Mouse (Mus musculus) liver, adult 2 months (tissue): ENCODE data around the gene Gm39566. TPM values are rescaled to one million over a fixed set of nuclear protein-coding genes. Genes with fewer than 3 reads are reported as not detected.

Source experiments
- DNase-seq: peaks from one replicate; pipeline ENCODE4 v3.0.0-alpha.2; 2011; ENCODE audit warnings: low read depth, low spot score; ENCODE audit errors: extremely low read depth
- H3K27ac ChIP-seq: fragments of 200-500 bp; replicated peaks from 2 replicates; pipeline ENCODE4 v1.5.1; 2012; ENCODE audit warnings: low read depth, mild to moderate bottlenecking, control low read depth, inconsistent platforms, low read length; ENCODE audit not compliant: insufficient read depth
- H3K27me3 ChIP-seq: fragments of 200-500 bp; 2 replicates; pipeline ENCODE4 v1.6.1; 2012; ENCODE audit warnings: mild to moderate bottlenecking, moderate library complexity, low read length, inconsistent platforms; ENCODE audit not compliant: control insufficient read depth, insufficient read depth
- H3K36me3 ChIP-seq: fragments of 200-500 bp; 2 replicates; pipeline ENCODE4 v1.6.1; 2012; ENCODE audit warnings: low read length, inconsistent platforms; ENCODE audit not compliant: control insufficient read depth, insufficient read depth
- H3K4me1 ChIP-seq: fragments of 200-500 bp; 2 replicates; pipeline ENCODE4 v1.6.1; 2011; ENCODE audit warnings: low read length; ENCODE audit not compliant: control insufficient read depth, insufficient read depth
- H3K4me3 ChIP-seq: fragments of 200-500 bp; 2 replicates; pipeline ENCODE4 v1.5.1; 2011; ENCODE audit warnings: low read depth, mild to moderate bottlenecking, control low read depth, low read length, moderate library complexity; ENCODE audit not compliant: insufficient read depth
- H3K79me2 ChIP-seq: fragments of 200-500 bp; 2 replicates; pipeline ENCODE4 v1.6.1; 2012; ENCODE audit warnings: inconsistent platforms, mild to moderate bottlenecking, low read length, moderate library complexity; ENCODE audit not compliant: control insufficient read depth, insufficient read depth
- H3K9ac ChIP-seq: fragments of 200-500 bp; 2 replicates; pipeline ENCODE4 v1.6.1; 2012; ENCODE audit warnings: low read depth, mild to moderate bottlenecking, control low read depth, inconsistent platforms, low read length
- CTCF ChIP-seq: fragments of 200-500 bp; IDR thresholded peaks from 2 replicates; pipeline ENCODE4 v1.5.1; 2011; ENCODE audit warnings: low read depth, low read length, control low read depth
- POLR2A ChIP-seq: fragments of 200-500 bp; IDR thresholded peaks from 2 replicates; pipeline ENCODE4 v1.6.1; 2011; ENCODE audit warnings: low read length, control low read depth; ENCODE audit not compliant: insufficient read depth; ENCODE audit errors: extremely low read depth
- WGBS: fragments of 180-500 bp; shearing (Covaris S2); methylation state at CpG from one replicate; pipeline ENCODE4 v1.1.7; 2018; 5-methylcytosine and 5-hydroxymethylcytosine counted together
- polyA plus RNA-seq: library from polyadenylated mRNA; depleted of rRNA; stranded (reverse); fragments of >200 nt; gene quantifications from 2 replicates; pipeline ENCODE4 v1.2.3, GENCODE M21; 2012
- total RNA-seq: library from RNA; depleted of rRNA; stranded (reverse); fragments of >200 nt; gene quantifications from 2 replicates; pipeline ENCODE4 v1.2.3, GENCODE M21; 2014

The Gm39566 gene
- total and polyA plus RNA-seq, 2 experiments, result not detected

GRCm38 (mm10) chr11:69778258-69778982 lies 36.7 kb downstream of the Gm39566 start:
- Histone ChIP-seq H3K36me3 (no peaks in the 10 kb centered on the region), H3K4me1 (no peaks in the 10 kb centered on the region; the same call in 1 of the 2 replicates), H3K27ac (no peak overlapping the region), H3K4me3 (no peak overlapping the region), H3K27me3 (no peaks in the 10 kb centered on the region), H3K79me2 (0 out of 2 replicates have a peak, but pooled peaks cover 2% of the 10 kb centered on the region), H3K9ac (no peak overlapping the region)
- TF ChIP-seq POLR2A (no peak), CTCF (no peak)
- DNase-seq, result no peak
- WGBS, result 77% methylated on average over 23 of the region's 23 CpGs

GRCm38 (mm10) chr11:69777504-69778257 lies 37.4 kb downstream of the Gm39566 start:
- WGBS, result 77% methylated on average over 26 of the region's 26 CpGs
- Histone ChIP-seq H3K79me2 (0 out of 2 replicates have a peak, but pooled peaks cover 2% of the 10 kb centered on the region), H3K9ac (no peak overlapping the region), H3K36me3 (no peaks in the 10 kb centered on the region; the same call in 1 of the 2 replicates), H3K4me3 (no peak overlapping the region), H3K27me3 (no peaks in the 10 kb centered on the region), H3K27ac (no peak overlapping the region), H3K4me1 (no peaks in the 10 kb centered on the region; the same call in 1 of the 2 replicates)
- TF ChIP-seq POLR2A, result no peak
- TF ChIP-seq CTCF, result no peak
- DNase-seq, result no peak

GRCm38 (mm10) chr11:69776488-69776887 lies 38.6 kb downstream of the Gm39566 start:
- WGBS, result 92% methylated on average over 20 of the region's 20 CpGs
- Histone ChIP-seq H3K4me3 (no peak overlapping the region), H3K9ac (no peak overlapping the region), H3K36me3 (no peaks in the 10 kb centered on the region; the same call in 1 of the 2 replicates), H3K4me1 (no peaks in the 10 kb centered on the region; the same call in 1 of the 2 replicates), H3K27ac (no peak overlapping the region), H3K27me3 (no peaks in the 10 kb centered on the region), H3K79me2 (0 out of 2 replicates have a peak, but pooled peaks cover 2% of the 10 kb centered on the region)
- TF ChIP-seq CTCF (no peak), POLR2A (no peak)
- no peak for DNase-seq

GRCm38 (mm10) chr11:69775716-69776115 lies 39.4 kb downstream of the Gm39566 start:
- TF ChIP-seq POLR2A (no peak), CTCF (no peak)
- H3K9ac ChIP-seq, result no peak overlapping the region
- DNase-seq, result no peak
- no peaks in the 10 kb centered on the region; the same call in 1 of the 2 replicates for H3K36me3 ChIP-seq
- no peaks in the 10 kb centered on the region for H3K27me3 ChIP-seq
- WGBS, result 87% methylated on average over 10 of the region's 10 CpGs
- no peak overlapping the region for H3K4me3 ChIP-seq
- H3K27ac ChIP-seq, result no peak overlapping the region
- H3K4me1 ChIP-seq, result no peaks in the 10 kb centered on the region; the same call in 1 of the 2 replicates
- 0 out of 2 replicates have a peak, but pooled peaks cover 2% of the 10 kb centered on the region for H3K79me2 ChIP-seq

- H3K4me3 ChIP-seq, result no peak overlapping the region
- WGBS, result 71% methylated on average over 5 of the region's 5 CpGs
- no peaks in the 10 kb centered on the region; the same call in 1 of the 2 replicates for H3K36me3 ChIP-seq
- no peak for DNase-seq
- H3K79me2 ChIP-seq, result peaks cover 2% of the 10 kb centered on the region; the same call in 1 of the 2 replicates
- no peak overlapping the region for H3K9ac ChIP-seq
- no peak overlapping the region for H3K27ac ChIP-seq
- H3K4me1 ChIP-seq, result no peaks in the 10 kb centered on the region; the same call in 1 of the 2 replicates
- TF ChIP-seq POLR2A, result no peak
- no peak for TF ChIP-seq CTCF
- H3K27me3 ChIP-seq, result no peaks in the 10 kb centered on the region
These were observed 40.1 kb downstream of the Gm39566 start for GRCm38 (mm10) chr11:69774961-69775360.
